Mouse (Mus musculus) intestine, embryonic 14.5 days (tissue): Measurements from ENCODE around the gene Kcnj9. TPM values are rescaled to one million over a fixed set of nuclear protein-coding genes. Genes with fewer than 3 reads are reported as not detected.

ENCODE experiments used
- ATAC-seq: fragments of 200-750 bp; cut with Nextera tagmentation; replicated peaks from 2 replicates; pipeline ENCODE4 v1.8.0; 2017; ENCODE audit warnings: low read depth, moderate number of reproducible peaks, moderate TSS enrichment, moderate library complexity; ENCODE audit not compliant: low FRiP score, low TSS enrichment
- DNase-seq: peaks from one replicate; pipeline ENCODE4 v3.0.0-alpha.2; 2018; ENCODE audit warnings: low spot score
- H3K27ac ChIP-seq: fragments of 300-500 bp; sonication (generic); 2 replicates; pipeline ENCODE4 v1.5.1; 2014; ENCODE audit warnings: low read depth, mild to moderate bottlenecking, control low read depth
- H3K27me3 ChIP-seq: fragments of 300-500 bp; sonication (generic); replicated peaks from 2 replicates; pipeline ENCODE4 v1.6.1; 2014; ENCODE audit warnings: low read length, control low read depth; ENCODE audit not compliant: control insufficient read depth, insufficient read depth
- H3K36me3 ChIP-seq: fragments of 300-500 bp; sonication (generic); 2 replicates; pipeline ENCODE4 v1.6.1; 2014; ENCODE audit warnings: low read length, control low read depth; ENCODE audit not compliant: control insufficient read depth, insufficient read depth
- H3K4me1 ChIP-seq: fragments of 300-500 bp; sonication (generic); replicated peaks from 2 replicates; pipeline ENCODE4 v1.6.1; 2014; ENCODE audit warnings: low read length, control low read depth, mixed read lengths; ENCODE audit not compliant: control insufficient read depth, insufficient read depth
- H3K4me2 ChIP-seq: fragments of 300-500 bp; sonication (generic); 2 replicates; pipeline ENCODE4 v1.6.1; 2014; ENCODE audit warnings: low read length
- H3K4me3 ChIP-seq: fragments of 300-500 bp; sonication (generic); 2 replicates; pipeline ENCODE4 v1.5.1; 2014; ENCODE audit warnings: low read depth, low read length, control low read depth, mixed read lengths
- H3K9ac ChIP-seq: fragments of 300-500 bp; sonication (generic); 2 replicates; pipeline ENCODE4 v1.6.1; 2014; ENCODE audit warnings: mild to moderate bottlenecking, low read length
- H3K9me3 ChIP-seq: fragments of 300-500 bp; sonication (generic); 2 replicates; pipeline ENCODE4 v1.6.1; 2016; ENCODE audit warnings: low read length, control low read depth; ENCODE audit not compliant: control insufficient read depth
- WGBS: fragments of 180-500 bp; shearing (Covaris S2); extraction: QIAGEN DNeasy Blood & Tissue Kit; methylation state at CpG from one replicate; pipeline ENCODE4 v1.1.7; 2014; 5-methylcytosine and 5-hydroxymethylcytosine counted together
- polyA plus RNA-seq: library from polyadenylated mRNA; unstranded; fragments of >200 nt; fragmentation: Nextera tagmentation; extraction: Ambion mirVana; gene quantifications from 2 replicates; pipeline ENCODE4 v1.2.1, GENCODE M21; 2014

The Kcnj9 gene
- polyA plus RNA-seq, 1 experiment from 2014 or later, result not detected

DNA sequence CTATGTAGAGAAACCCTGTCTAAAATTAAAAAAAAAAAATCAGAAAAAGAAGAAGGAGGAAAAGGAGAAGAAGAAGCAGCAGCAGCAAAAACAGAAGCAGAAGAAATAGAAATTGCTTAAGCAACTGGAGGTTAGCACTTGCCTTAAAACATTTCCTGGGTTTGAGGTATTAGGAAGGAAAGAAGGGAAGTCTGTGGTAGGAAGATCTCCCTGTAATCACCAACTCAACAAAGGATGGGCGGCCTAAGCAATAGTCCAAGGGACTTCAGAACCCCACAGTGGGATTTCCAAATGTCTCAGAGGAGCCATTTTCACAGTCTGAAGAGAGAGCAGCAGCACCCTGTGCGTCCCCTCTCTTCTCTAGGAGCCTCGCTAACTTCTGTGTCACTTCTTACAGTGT is 23.3 kb upstream of the Kcnj9 start:
- Histone ChIP-seq H3K9me3 (no peaks in the 10 kb centered on the region), H3K27me3 (peaks cover 14% of the 10 kb centered on the region; the same call in 1 of the 2 replicates), H3K36me3 (no peaks in the 10 kb centered on the region), H3K4me3 (no peak overlapping the region), H3K27ac (no peak overlapping the region), H3K4me1 (0 out of 2 replicates have a peak, but pooled peaks cover 3% of the 10 kb centered on the region), H3K4me2 (no peak overlapping the region), H3K9ac (no peak overlapping the region)
- WGBS, result 81% methylated on average over 3 of the region's 3 CpGs
- no peak for DNase-seq
- no peak for ATAC-seq

DNA sequence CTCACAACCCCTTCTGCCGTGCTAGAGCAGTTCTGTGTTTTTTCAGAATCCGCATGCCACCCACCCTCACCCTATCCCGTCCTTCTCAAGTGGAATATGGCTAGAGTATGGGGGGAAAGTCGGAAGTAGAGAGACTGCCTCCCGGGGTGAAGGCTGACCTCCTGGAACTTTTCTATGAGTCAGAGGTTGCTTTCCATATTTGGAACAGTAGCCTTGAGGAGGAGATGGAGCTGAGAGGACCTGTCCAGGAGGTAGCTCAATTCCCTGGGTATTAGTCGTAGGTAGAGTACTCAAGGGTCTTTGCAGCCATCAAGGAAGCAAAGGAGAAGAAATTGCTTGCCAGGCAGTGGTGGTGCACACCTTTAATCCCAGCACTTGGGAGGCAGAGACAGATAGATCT is 22.9 kb upstream of the Kcnj9 start:
- H3K27ac ChIP-seq, result no peak overlapping the region
- H3K27me3 ChIP-seq, result peaks cover 14% of the 10 kb centered on the region; the same call in 1 of the 2 replicates
- WGBS, result 69% methylated on average over 6 of the region's 6 CpGs
- H3K9ac ChIP-seq, result no peak overlapping the region
- DNase-seq, result no peak
- 0 out of 2 replicates have a peak, but pooled peaks cover 3% of the 10 kb centered on the region for H3K4me1 ChIP-seq
- H3K4me2 ChIP-seq, result no peak overlapping the region
- H3K4me3 ChIP-seq, result no peak overlapping the region
- ATAC-seq, result no peak
- no peaks in the 10 kb centered on the region for H3K36me3 ChIP-seq
- no peaks in the 10 kb centered on the region for H3K9me3 ChIP-seq

DNA sequence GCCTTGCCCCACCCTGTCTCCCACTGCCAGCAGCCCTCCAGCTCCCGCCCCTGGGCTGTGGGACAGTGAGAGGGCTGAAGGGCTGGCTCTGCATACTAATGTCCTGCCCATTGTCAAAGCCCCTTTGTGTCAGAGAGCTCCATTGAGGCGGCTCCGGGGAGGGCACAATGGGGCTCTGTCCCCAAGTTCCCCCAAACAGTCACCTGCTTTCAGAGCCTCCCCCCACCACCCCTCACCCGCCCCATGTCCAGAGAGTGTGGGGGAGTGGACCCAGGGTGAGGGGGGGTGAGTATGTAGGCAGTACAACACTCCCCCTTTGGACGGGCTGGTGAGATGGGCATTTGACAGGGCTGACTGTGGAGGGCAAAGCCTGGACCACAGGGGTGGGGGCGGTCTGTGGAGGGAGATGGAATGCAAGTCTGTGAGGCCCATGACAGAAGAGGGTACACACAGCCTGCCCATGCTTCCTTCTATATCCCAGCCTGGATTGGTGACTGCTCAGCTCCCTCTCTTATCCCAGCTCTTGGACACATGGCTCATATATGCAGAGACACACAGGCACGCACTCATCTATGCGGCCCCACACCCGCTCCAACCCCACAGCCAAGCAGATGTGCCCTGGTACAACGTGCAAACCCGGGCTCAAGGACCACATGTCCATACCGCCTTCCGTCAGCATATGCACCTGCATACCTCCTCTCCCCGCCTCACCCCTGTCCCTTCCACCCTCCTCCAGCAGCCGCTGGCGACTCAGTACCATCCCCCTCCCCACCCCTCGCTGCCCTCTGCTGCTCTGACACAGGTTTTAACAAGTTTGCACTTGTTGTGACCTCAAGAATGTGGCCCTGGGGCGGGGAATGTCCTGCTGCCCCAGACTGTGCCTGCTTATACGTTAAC is 21.0 kb upstream of the Kcnj9 start:
- ATAC-seq (peak; percentile 75), DNase-seq (no peak)
- 0 out of 2 replicates have a peak overlapping the region, but pooled peaks have one; percentile 1 for H3K4me2 ChIP-seq
- peaks cover 14% of the 10 kb centered on the region; the same call in 1 of the 2 replicates for H3K27me3 ChIP-seq
- H3K4me3 ChIP-seq, result no peak overlapping the region
- no peak overlapping the region for H3K27ac ChIP-seq
- H3K4me1 ChIP-seq, result 0 out of 2 replicates have a peak, but pooled peaks cover 3% of the 10 kb centered on the region
- H3K36me3 ChIP-seq, result no peaks in the 10 kb centered on the region
- WGBS, result 15% methylated on average over 19 of the region's 19 CpGs
- no peaks in the 10 kb centered on the region for H3K9me3 ChIP-seq
- no peak overlapping the region for H3K9ac ChIP-seq

DNA sequence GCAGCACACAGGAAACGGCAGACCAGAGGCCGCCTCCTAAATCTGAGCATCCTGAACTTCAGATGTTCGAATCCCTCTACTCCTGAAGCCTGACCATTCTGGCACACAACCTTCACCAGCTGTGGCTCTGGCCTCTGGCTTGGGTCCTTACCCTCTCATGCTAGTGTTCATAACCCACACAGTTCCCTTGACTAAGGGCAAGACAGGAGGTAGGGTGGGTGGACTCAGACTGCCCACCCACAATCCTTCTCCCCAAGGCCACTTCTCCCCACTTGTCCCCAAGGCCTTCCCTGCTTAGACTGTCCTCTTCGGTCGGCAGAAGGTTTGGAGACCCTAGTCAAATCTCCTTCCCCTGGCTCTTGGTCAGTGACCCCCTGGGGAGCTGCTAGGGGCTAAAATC is 20.4 kb upstream of the Kcnj9 start:
- peaks cover 14% of the 10 kb centered on the region; the same call in 1 of the 2 replicates for H3K27me3 ChIP-seq
- DNase-seq (no peak), ATAC-seq (no peak)
- H3K4me1 ChIP-seq, result 0 out of 2 replicates have a peak, but pooled peaks cover 3% of the 10 kb centered on the region
- H3K9ac ChIP-seq, result no peak overlapping the region
- no peaks in the 10 kb centered on the region for H3K36me3 ChIP-seq
- H3K27ac ChIP-seq, result no peak overlapping the region
- no peak overlapping the region for H3K4me2 ChIP-seq
- no peaks in the 10 kb centered on the region for H3K9me3 ChIP-seq
- 73% methylated on average over 5 of the region's 5 CpGs for WGBS
- H3K4me3 ChIP-seq, result no peak overlapping the region

DNA sequence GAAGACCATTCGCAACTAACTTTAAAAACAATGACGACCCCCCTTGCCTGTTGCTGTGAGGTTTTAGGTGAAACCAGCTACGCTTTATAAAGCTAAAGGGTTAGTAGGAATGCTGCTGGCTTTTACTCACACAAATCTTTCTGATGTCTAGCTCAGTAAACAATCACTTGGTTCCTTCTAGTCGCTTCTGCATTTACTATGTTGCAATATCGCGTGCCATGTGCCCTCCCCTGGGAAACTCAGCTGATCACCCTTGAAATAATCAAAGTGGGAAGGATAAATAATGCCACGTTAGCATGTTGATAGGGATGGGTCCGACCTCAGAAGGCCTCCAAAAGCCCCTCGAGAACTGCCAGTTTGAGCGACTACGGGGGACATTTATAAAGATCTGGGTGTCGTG is 18.3 kb upstream of the Kcnj9 start:
- ATAC-seq, result no peak
- Histone ChIP-seq H3K36me3 (no peaks in the 10 kb centered on the region), H3K27me3 (peaks cover 20% of the 10 kb centered on the region), H3K27ac (no peak overlapping the region), H3K9ac (no peak overlapping the region), H3K4me3 (no peak overlapping the region), H3K4me2 (no peak overlapping the region), H3K4me1 (0 out of 2 replicates have a peak, but pooled peaks cover 3% of the 10 kb centered on the region), H3K9me3 (no peaks in the 10 kb centered on the region)
- no peak for DNase-seq
- WGBS, result 83% methylated on average over 12 of the region's 12 CpGs

DNA sequence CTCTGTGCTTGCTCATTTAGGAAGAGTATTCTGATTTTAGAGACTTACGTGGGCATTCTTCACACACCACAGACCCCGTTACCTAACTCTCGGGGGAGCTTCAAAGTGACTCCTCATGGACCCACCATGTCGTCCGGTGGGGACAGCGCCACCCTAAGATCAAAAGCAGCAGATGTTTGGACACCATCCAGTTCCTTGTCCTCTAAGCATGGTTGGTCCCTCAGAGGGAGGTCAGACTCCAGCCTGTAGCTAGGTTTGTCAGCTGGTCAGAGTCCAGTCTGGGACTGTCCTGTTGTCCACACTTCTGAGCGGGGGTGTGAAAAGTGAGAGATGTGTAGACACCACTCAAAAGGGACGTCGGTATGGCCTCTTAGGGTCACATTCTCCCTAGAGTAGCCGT is 17.6 kb upstream of the Kcnj9 start:
- Histone ChIP-seq H3K4me3 (no peak overlapping the region), H3K4me2 (no peak overlapping the region), H3K36me3 (no peaks in the 10 kb centered on the region), H3K27ac (no peak overlapping the region), H3K9ac (no peak overlapping the region), H3K27me3 (peaks cover 25% of the 10 kb centered on the region), H3K9me3 (no peaks in the 10 kb centered on the region), H3K4me1 (0 out of 2 replicates have a peak, but pooled peaks cover 3% of the 10 kb centered on the region)
- DNase-seq (no peak), ATAC-seq (no peak)
- 89% methylated on average over 10 of the region's 10 CpGs for WGBS

DNA sequence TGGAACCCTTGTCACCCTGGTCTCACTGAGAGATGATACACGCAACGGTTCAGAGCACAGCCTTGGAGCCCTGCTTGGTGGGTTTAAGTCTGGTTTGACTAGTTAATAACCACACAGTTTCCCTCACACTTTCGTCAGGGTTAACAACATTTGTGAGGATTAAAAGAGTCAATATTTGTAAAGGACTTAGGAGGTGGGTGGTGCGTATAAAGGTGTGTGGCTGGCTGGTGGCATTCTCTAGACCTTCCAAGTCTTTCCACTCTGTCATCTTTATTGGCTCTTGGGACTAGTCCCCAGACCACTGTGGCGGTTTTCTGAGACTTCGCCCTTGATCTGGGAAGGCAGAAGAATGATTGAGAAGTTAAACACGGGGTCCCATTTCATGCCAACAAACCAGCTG is 15.7 kb upstream of the Kcnj9 start:
- DNase-seq, result no peak
- Histone ChIP-seq H3K9ac (no peak overlapping the region), H3K36me3 (no peaks in the 10 kb centered on the region), H3K27ac (no peak overlapping the region), H3K4me3 (no peak overlapping the region), H3K9me3 (no peaks in the 10 kb centered on the region), H3K4me1 (no peaks in the 10 kb centered on the region; the same call in 1 of the 2 replicates), H3K4me2 (no peak overlapping the region), H3K27me3 (peaks cover 32% of the 10 kb centered on the region)
- no peak for ATAC-seq
- 60% methylated on average over 7 of the region's 7 CpGs for WGBS

DNA sequence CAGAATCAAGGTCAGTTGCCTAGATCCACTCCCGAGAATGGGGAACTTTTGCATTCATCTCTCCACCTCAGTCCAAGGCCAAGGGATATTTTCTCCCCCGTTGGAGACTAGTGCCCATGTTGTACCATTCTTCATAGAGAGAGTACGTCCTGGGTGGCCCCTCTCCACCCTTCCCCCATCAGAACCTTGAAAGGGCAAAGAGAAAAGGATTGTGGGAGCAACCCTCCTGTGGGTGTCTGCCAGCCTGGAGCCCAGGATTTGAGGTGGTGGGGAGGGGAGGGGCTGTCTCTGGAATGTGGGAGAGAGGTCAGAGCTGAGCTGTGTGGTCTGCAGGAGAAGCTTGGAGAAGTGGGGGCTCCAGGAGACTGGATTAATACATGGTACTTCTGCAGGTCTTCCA is 14.8 kb upstream of the Kcnj9 start:
- Histone ChIP-seq H3K9me3 (no peaks in the 10 kb centered on the region), H3K36me3 (no peaks in the 10 kb centered on the region), H3K27ac (no peak overlapping the region), H3K4me1 (no peaks in the 10 kb centered on the region; the same call in 1 of the 2 replicates), H3K27me3 (peaks cover 34% of the 10 kb centered on the region), H3K9ac (no peak overlapping the region), H3K4me2 (no peak overlapping the region), H3K4me3 (no peak overlapping the region)
- no peak for ATAC-seq
- DNase-seq, result no peak
- WGBS, result 43% methylated on average over 3 of the region's 3 CpGs
